Mouse (Mus musculus): ENCODE results near the gene Olfr888. TPM values are rescaled to one million over a fixed set of nuclear protein-coding genes. Genes with fewer than 3 reads are reported as not detected.

Olfr888 gene
- polyA plus RNA-seq (2015; fragmentation: Nextera tagmentation; extraction: Ambion mirVana): not detected in 2 replicates

GRCm38 (mm10) chr9:38107828-38108227 lies at the start of gene Olfr888:
Gene Olfr888 (plus strand): TSS chr9:38108128.
- Histone ChIP-seq H3K9ac (no peak within 1 kb of the TSS), H3K4me2 (no peak within 1 kb of the TSS), H3K4me3 (no peak within 1 kb of the TSS), H3K27me3 (no peaks in the 10 kb centered on the region), H3K9me3 (no peaks in the 10 kb centered on the region), H3K27ac (no peak within 1 kb of the TSS), H3K4me1 (no peaks in the 10 kb centered on the region), H3K36me3 (no peaks in the 10 kb centered on the region)
- 73% methylated on average over 1 of the region's 1 CpGs for whole genome bisulfite sequencing
- no peak for ATAC-seq (ENCODE audit: insufficient number of reproducible peaks, insufficient read depth, low FRiP score, low TSS enrichment, low read depth)

DNA sequence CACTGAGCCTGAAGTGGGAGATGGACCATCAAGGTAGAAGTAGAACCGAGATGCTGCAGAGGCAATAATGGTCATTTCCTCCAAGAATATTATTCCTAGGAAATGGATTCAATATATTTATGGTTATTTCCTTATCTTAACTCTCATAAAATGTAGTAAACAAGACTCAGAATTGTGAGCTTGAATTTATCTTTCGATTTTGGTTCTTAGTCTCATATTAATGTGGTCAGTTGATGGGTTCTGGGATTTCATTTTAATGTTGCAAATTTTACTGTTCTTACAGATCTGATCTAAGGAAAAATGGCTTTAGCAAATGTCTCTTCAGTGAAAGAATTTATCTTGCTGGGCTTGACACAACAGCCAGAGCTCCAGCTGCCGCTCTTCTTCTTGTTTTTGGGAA lies 46.9 kb upstream of the Olfr888 start, which contains the start of gene Olfr885:
Gene Olfr885, plus strand, starts transcription at position 301 of the 400 bp plus-strand sequence.
- Histone ChIP-seq H3K4me1 (no peaks in the 10 kb centered on the region), H3K27me3 (no peaks in the 10 kb centered on the region), H3K27ac (no peak within 1 kb of the TSS), H3K4me3 (no peak within 1 kb of the TSS), H3K4me2 (no peak within 1 kb of the TSS), H3K9me3 (no peaks in the 10 kb centered on the region), H3K36me3 (no peaks in the 10 kb centered on the region), H3K9ac (no peak within 1 kb of the TSS)
- ATAC-seq (ENCODE audit: insufficient number of reproducible peaks, insufficient read depth, low FRiP score, low TSS enrichment, low read depth): no peak
- WGBS: 86% methylated on average over 3 of the region's 3 CpGs

DNA sequence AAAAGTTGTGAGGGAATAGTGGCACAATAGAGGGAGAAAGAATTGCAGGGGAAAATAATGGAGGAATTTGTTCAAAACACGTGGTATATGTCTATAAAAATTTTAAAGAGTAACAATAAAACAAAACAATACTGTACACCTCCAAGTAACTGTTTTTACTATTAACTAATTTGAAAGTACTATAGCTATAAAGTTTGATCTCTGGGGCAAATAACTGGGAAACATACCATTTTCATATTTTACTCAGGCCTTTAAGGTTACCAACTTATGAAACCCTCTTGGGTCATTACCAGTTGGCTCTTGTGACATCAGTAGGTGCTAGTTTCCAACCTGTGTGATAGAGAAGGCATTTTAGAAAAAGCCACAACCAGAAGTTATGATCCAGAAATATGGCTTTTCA lies 24.2 kb upstream of the Olfr888 start, which contains the start of gene Olfr887:
Gene Olfr887, plus strand, starts transcription at position 301 of the 400 bp plus-strand sequence.
- Histone ChIP-seq H3K9ac (no peak within 1 kb of the TSS), H3K4me1 (no peaks in the 10 kb centered on the region), H3K4me2 (no peak within 1 kb of the TSS), H3K36me3 (no peaks in the 10 kb centered on the region), H3K9me3 (no peaks in the 10 kb centered on the region), H3K27ac (no peak within 1 kb of the TSS), H3K4me3 (no peak within 1 kb of the TSS), H3K27me3 (no peaks in the 10 kb centered on the region)
- 90% methylated on average over 1 of the region's 1 CpGs for WGBS
- ATAC-seq (ENCODE audit: insufficient number of reproducible peaks, insufficient read depth, low FRiP score, low TSS enrichment, low read depth): no peak

- H3K9ac ChIP-seq: no peak within 1 kb of the TSS
- no peak for ATAC-seq (ENCODE audit: insufficient number of reproducible peaks, insufficient read depth, low FRiP score, low TSS enrichment, low read depth)
- no peaks in the 10 kb centered on the region for H3K36me3 ChIP-seq
- H3K4me1 ChIP-seq: no peaks in the 10 kb centered on the region
- no peak within 1 kb of the TSS for H3K4me2 ChIP-seq
- no peaks in the 10 kb centered on the region for H3K27me3 ChIP-seq
- H3K27ac ChIP-seq: no peak within 1 kb of the TSS
- no peak within 1 kb of the TSS for H3K4me3 ChIP-seq
- no peaks in the 10 kb centered on the region for H3K9me3 ChIP-seq
Measured at GRCm38 (mm10) chr9:38114898-38115297, 7.0 kb downstream of the Olfr888 start, which contains the start of gene Olfr889. Gene Olfr889 (plus strand): TSS chr9:38115198.

DNA sequence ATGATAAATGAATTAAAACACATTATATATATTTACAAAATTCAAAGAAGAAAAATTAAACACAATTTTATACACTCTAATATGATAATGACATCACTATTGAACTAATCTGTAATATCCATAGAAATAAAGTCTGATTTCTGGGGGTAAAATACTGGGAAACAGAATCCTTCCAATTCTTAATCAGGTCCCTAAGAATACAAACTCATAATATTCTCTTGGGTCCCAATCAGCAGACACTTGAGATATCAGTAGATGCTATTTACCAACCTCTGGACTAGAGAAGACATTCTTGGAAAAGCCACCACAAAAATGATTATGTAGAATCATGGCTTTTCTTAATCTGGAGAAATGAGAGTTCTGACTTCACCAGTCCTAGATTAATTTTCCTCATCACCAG lies 34.3 kb downstream of the Olfr888 start, which contains the start of gene Olfr890:
Gene Olfr890, plus strand, starts transcription at position 301 of the 400 bp plus-strand sequence.
- Histone ChIP-seq H3K4me1 (no peaks in the 10 kb centered on the region), H3K27me3 (no peaks in the 10 kb centered on the region), H3K4me3 (no peak within 1 kb of the TSS), H3K36me3 (no peaks in the 10 kb centered on the region), H3K9me3 (no peaks in the 10 kb centered on the region), H3K27ac (no peak within 1 kb of the TSS), H3K4me2 (no peak within 1 kb of the TSS), H3K9ac (no peak within 1 kb of the TSS)
- no peak for ATAC-seq (ENCODE audit: insufficient number of reproducible peaks, insufficient read depth, low FRiP score, low TSS enrichment, low read depth)

Other genes with a start within 250 kb of the Olfr888 start
- gene Olfr145, start 211.4 kb upstream of the Olfr888 start, polyA plus RNA-seq (2015; fragmentation: Nextera tagmentation; extraction: Ambion mirVana): 0.04 TPM in 1 of 2 replicates, not detected in the other
- not detected in 2 replicates for gene Olfr878, start 190.3 kb upstream of the Olfr888 start, polyA plus RNA-seq (2015; fragmentation: Nextera tagmentation; extraction: Ambion mirVana)
- not detected in 2 replicates for gene Olfr881, start 116.3 kb upstream of the Olfr888 start, polyA plus RNA-seq (2015; fragmentation: Nextera tagmentation; extraction: Ambion mirVana)
- gene Olfr883, start 82.3 kb upstream of the Olfr888 start, polyA plus RNA-seq (2015; fragmentation: Nextera tagmentation; extraction: Ambion mirVana): not detected in 2 replicates
- gene Olfr884, start 61.6 kb upstream of the Olfr888 start, polyA plus RNA-seq (2015; fragmentation: Nextera tagmentation; extraction: Ambion mirVana): 0.18 TPM in 1 of 2 replicates, not detected in the other
- not detected in 2 replicates for gene Olfr885, start 46.8 kb upstream of the Olfr888 start, polyA plus RNA-seq (2015; fragmentation: Nextera tagmentation; extraction: Ambion mirVana)
- not detected in 2 replicates for gene Olfr887, start 24.1 kb upstream of the Olfr888 start, polyA plus RNA-seq (2015; fragmentation: Nextera tagmentation; extraction: Ambion mirVana)
- 0.04 and 0.11 TPM in 2 replicates for gene Olfr889, start 7.1 kb downstream of the Olfr888 start, polyA plus RNA-seq (2015; fragmentation: Nextera tagmentation; extraction: Ambion mirVana)
- not detected in 2 replicates for gene Olfr890, start 34.4 kb downstream of the Olfr888 start, polyA plus RNA-seq (2015; fragmentation: Nextera tagmentation; extraction: Ambion mirVana)
- not detected in 2 replicates for gene Olfr891, start 72.7 kb downstream of the Olfr888 start, polyA plus RNA-seq (2015; fragmentation: Nextera tagmentation; extraction: Ambion mirVana)
- gene Olfr893, start 100.2 kb downstream of the Olfr888 start, polyA plus RNA-seq (2015; fragmentation: Nextera tagmentation; extraction: Ambion mirVana): 0.14 TPM in 1 of 2 replicates, not detected in the other
- not detected in 2 replicates for gene Olfr894, start 109.9 kb downstream of the Olfr888 start, polyA plus RNA-seq (2015; fragmentation: Nextera tagmentation; extraction: Ambion mirVana)
- gene Olfr143, start 144.6 kb downstream of the Olfr888 start, polyA plus RNA-seq (2015; fragmentation: Nextera tagmentation; extraction: Ambion mirVana): not detected in 2 replicates
- gene Olfr895, start 159.7 kb downstream of the Olfr888 start, polyA plus RNA-seq (2015; fragmentation: Nextera tagmentation; extraction: Ambion mirVana): not detected in 2 replicates
- gene Olfr896-ps1, start 183.0 kb downstream of the Olfr888 start, polyA plus RNA-seq (2015; fragmentation: Nextera tagmentation; extraction: Ambion mirVana): not detected in 2 replicates
- gene Olfr25, start 220.9 kb downstream of the Olfr888 start, polyA plus RNA-seq (2015; fragmentation: Nextera tagmentation; extraction: Ambion mirVana): not detected in 2 replicates
- not detected in 2 replicates for gene Olfr898, start 240.3 kb downstream of the Olfr888 start, polyA plus RNA-seq (2015; fragmentation: Nextera tagmentation; extraction: Ambion mirVana)

All from embryonic facial prominence, embryonic 13.5 days (tissue).